Mouse (Mus musculus) urinary bladder, postnatal 25 days (tissue): ENCODE data around the gene Smarcc1.
"Not testable (repeated sequence)": the region's sequence is repeated elsewhere in the genome, so short reads cannot be mapped to it uniquely, and the experiment has no call there.

Experiments used
- DNase-seq: peaks from one replicate; pipeline ENCODE4 v3.0.0; 2022; ENCODE audit warnings: low spot score

Smarcc1 gene

DNA sequence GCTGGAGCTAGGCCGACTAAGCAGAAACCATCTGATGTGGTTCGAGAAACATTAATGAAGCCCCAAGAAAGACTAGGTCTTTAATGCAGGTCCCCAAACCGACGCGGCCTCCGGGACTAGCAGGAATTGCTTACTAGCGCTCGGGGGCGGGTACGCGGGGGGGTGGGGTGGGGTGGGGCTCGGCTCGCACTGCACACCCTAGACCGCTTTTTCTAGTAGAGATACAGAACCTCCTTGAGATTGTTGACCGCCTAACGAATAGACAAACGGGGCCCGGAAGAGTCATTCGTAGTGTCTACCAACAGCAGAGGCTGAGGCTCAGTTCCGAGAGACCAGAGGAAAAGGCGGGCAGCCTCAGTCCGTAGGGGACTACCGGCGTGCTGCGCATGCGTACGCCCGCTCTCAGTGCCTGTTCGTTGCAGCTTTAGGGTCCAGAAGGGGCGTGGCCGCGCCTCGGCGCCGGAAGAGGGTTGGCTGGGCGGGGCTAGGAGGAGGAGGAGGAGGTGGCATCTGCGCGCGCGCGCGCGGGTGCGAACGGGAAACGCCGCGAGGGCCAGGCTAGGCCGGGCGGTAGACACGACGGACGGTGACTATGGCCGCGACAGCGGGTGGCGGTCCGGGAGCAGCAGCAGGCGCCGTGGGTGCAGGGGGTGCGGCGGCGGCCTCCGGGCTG lies 14.2 kb downstream of the Smarcc1 start:
- DNase-seq, result peak; percentile 99

DNA sequence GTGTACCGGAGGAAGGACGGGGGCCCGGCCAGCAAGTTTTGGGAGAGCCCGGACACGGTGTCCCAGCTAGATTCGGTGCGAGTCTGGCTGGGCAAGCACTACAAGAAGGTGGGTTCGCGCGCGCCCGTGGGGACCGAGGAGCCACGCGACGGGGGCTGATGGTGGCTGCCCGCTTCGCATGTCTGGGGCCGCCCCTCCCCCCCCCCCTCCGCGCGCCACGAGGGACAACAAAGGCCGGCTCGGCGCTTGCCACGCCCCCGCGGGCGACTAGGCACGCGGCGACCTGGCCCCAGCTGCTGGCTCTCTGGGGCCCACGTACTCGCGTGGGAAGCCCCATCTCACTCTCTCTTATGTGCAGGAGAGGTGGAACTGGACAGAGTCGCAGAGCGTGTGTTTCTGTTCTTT lies 14.7 kb downstream of the Smarcc1 start:
- peak; percentile 44 for DNase-seq

GRCm38 (mm10) chr9:110132921-110133320 lies 15.4 kb downstream of the Smarcc1 start:
- DNase-seq, result no peak

GRCm38 (mm10) chr9:110134176-110134575 lies 16.7 kb downstream of the Smarcc1 start:
- no peak for DNase-seq

GRCm38 (mm10) chr9:110139119-110139518 lies 21.6 kb downstream of the Smarcc1 start:
- DNase-seq, result no peak

GRCm38 (mm10) chr9:110142097-110142496 lies 24.6 kb downstream of the Smarcc1 start:
- DNase-seq, result no peak

DNA sequence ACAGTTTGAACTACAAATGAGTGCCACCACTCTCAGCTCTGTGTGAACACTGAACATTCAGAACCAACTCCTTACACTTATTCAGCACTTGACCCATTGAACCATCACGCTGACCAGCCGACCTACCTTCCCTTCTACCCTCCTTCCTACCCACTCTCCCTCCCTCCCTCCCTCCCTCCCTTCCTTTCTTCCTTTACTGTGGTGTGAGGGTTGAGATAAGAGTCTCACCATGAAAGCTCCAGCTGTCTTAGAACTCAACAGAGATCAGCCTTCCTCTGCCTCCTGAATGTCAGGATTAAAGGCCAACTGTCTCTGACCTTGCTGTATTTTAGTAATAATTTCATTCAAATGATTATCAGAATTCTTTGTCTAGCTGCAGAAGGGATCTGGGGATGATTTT lies 31.1 kb downstream of the Smarcc1 start:
- no peak for DNase-seq

- no peak for DNase-seq
Measured at GRCm38 (mm10) chr9:110159036-110159435, 41.5 kb downstream of the Smarcc1 start.

- DNase-seq, result not testable (repeated sequence)
Measured at GRCm38 (mm10) chr9:110160486-110160885, 43.0 kb downstream of the Smarcc1 start.

- DNase-seq, result no peak
Measured at GRCm38 (mm10) chr9:110162441-110162840, 44.9 kb downstream of the Smarcc1 start.

- DNase-seq, result no peak
Measured at GRCm38 (mm10) chr9:110163071-110163470, 45.6 kb downstream of the Smarcc1 start.

DNA sequence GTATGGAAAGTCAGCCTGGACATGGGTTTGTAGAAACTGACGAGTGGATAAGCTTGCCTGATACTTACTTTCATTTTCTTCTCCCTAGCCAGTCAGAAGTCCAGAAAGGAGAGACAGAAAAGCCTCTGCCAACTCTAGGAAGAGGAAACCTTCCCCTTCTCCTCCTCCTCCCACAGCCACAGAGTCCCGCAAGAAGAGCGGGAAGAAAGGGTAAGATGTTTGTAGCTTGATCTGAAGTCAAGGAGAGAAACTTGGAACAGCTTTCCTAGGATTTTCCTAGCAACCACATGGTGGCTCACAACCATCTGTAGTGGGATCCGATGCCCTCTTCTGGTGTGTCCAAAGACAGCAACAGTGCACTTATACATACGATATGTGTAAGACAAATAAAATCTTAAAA lies 53.4 kb downstream of the Smarcc1 start:
- no peak for DNase-seq

GRCm38 (mm10) chr9:110199870-110200269 lies 82.4 kb downstream of the Smarcc1 start:
- no peak for DNase-seq

DNA sequence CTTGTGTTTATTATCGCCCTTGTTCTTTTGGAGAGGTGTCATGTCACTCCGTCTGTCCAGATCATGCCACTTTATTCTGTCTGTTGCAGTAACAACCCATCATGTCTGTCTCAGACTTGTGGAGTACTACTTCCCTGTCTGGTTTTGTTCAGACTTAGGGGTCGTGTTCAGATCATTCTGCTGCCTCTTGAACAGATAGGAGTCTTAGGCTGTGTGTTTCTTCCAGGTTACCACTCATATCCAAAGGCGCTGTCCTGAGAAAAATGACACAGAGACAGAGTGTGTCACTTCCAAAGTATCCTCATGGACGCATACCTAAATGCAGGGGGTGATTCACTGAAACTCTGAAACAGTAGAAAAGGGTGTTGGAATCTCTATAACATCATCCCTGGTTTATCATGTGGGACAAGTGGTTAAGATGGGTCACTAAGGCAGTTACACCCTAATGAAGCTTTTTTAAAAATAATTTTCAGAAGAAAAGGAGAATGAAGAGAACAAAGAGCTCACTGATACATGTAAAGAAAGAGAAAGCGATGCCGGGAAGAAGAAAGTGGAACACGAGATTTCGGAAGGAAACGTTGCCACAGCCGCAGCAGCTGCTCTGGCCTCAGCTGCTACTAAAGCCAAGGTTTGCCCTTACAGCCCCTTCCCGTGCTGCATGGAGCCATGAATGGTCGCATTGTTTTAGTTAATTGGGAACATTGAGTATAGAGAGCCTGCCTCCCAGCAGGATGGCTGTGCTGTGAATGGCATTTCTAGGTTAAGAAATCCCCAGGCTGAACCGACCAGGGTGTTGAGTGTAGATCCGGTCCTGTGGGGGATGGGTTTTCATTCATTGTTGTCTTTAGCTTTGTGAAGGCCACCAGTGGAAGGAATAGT lies 88.3 kb downstream of the Smarcc1 start:
- DNase-seq, result no peak

- no peak for DNase-seq
Measured at GRCm38 (mm10) chr9:110206437-110206836, 88.9 kb downstream of the Smarcc1 start.

- DNase-seq, result no peak
Measured at GRCm38 (mm10) chr9:110208265-110208664, 90.8 kb downstream of the Smarcc1 start.

DNA sequence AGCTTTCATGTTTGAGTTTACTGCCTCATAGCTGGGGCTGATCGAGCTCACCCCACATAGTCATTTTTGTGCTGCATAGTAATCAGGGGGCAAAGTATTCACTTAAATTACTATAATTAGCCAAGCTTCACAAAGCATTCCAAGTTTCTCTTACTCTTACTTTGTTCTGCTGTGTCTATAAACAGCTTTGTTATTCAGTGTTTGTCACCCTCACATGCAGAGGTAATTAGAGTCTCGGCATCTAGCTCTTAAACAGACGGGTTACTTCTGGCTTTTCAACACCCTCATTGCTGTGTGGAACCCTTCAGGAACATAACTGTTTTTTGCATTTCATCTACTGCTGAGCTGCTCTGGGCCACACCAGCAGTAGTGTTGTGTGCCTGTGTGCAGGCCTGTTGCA lies 91.5 kb downstream of the Smarcc1 start:
- no peak for DNase-seq

- no peak for DNase-seq
Measured at GRCm38 (mm10) chr9:110224273-110224672, 106.8 kb downstream of the Smarcc1 start.

GRCm38 (mm10) chr9:110226191-110226590 lies 108.7 kb downstream of the Smarcc1 start:
- no peak for DNase-seq

- peak; percentile 37 for DNase-seq
Measured at GRCm38 (mm10) chr9:110228671-110229070, 111.2 kb downstream of the Smarcc1 start.

- no peak for DNase-seq
Measured at GRCm38 (mm10) chr9:110229112-110229511, 111.6 kb downstream of the Smarcc1 start.

DNA sequence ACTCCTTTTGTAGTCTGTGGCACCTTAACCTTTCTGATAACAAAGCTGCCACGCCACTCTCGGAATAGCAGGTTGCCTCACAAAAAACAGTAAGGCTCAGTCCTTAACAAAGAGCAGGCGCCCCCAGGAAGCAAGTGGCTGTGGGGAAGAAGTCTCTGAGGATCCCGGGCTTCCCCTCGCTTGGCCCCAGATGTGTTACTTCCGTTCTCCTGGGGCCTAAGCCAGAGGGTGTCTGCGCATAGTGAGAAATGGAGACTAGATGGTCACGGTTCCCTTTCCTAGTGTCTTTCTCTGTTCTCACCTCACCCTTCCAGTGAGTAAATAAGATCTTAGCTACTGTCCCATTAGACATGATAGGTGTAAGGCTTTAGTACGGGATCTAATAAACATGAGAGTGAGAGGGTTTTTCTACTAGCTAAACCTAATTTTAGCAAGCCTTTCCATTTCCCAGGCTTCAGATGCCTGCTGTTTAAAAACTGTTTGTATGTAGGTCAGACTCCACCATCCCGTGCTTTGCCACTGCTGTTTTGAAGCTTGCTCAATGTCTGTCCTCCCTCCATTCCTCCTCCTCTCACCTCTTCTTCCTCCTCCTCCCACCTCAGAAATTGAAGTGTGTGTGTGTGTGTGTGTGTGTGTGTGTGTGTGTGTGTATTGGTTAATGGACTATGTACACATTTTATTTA lies 112.2 kb downstream of the Smarcc1 start:
- no peak for DNase-seq
